Mouse (Mus musculus): ENCODE data around the gene Cfap61.

DNA sequence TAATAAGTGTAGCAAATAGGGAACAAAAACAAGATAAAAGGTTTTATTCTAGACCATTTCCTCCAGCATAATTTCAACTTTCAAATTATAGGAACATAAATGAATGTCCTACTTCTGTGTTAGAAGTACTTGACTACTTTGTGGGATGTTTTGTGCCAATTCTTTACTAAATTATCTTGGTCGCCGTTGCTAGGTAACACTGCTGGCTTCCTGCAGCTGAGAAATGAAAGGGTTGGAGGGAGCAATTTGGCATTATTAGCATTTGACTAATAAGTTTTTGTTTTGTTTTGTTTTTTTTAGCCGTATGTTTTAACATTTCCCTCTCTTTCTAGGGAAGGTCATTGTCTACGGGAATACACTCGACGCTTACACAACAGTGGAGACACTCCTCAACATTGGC, 194.0 kb downstream of the Cfap61 start:
- TF ChIP-seq CTCF (IDR thresholded peaks at IDR 0.05; ENCODE audit: low read depth) (no peak), EP300 (IDR thresholded peaks at IDR 0.05; ENCODE audit: low read depth) (no peak)

All from liver, postnatal 0 days (tissue).